Mouse (Mus musculus) kidney, postnatal 14 days (tissue): ENCODE results near the gene N4bp1.

Source experiments
- DNase-seq: peaks from one replicate; pipeline ENCODE4 v3.0.0; 2022; ENCODE audit warnings: mixed read lengths

N4bp1 gene

GRCm38 (mm10) chr8:86884489-86885463 is at the start of gene N4bp1:
TSS of gene N4bp1 (minus strand) at chr8:86885258.
- peak; percentile 95 for DNase-seq

GRCm38 (mm10) chr8:86934841-86935240 is 49.8 kb upstream of the N4bp1 start:
- DNase-seq, result no peak

- no peak for DNase-seq
Observed at GRCm38 (mm10) chr8:86934393-86934792, 49.3 kb upstream of the N4bp1 start.

- DNase-seq, result peak; percentile 31
Observed at GRCm38 (mm10) chr8:86933898-86934297, 48.8 kb upstream of the N4bp1 start.

- no peak for DNase-seq
Observed at GRCm38 (mm10) chr8:86926237-86926636, 41.2 kb upstream of the N4bp1 start.

GRCm38 (mm10) chr8:86923219-86923835 is 38.3 kb upstream of the N4bp1 start:
- no peak for DNase-seq

- no peak for DNase-seq
Observed at GRCm38 (mm10) chr8:86922673-86923072, 37.6 kb upstream of the N4bp1 start.

- DNase-seq, result no peak
Observed at GRCm38 (mm10) chr8:86922141-86922540, 37.1 kb upstream of the N4bp1 start.

- no peak for DNase-seq
Observed at GRCm38 (mm10) chr8:86920996-86921395, 35.9 kb upstream of the N4bp1 start.

- DNase-seq, result no peak
Observed at GRCm38 (mm10) chr8:86920455-86920854, 35.4 kb upstream of the N4bp1 start.

GRCm38 (mm10) chr8:86920024-86920423 is 35.0 kb upstream of the N4bp1 start:
- DNase-seq, result no peak

GRCm38 (mm10) chr8:86919262-86919661 is 34.2 kb upstream of the N4bp1 start:
- DNase-seq, result no peak

- DNase-seq, result no peak
Observed at GRCm38 (mm10) chr8:86918093-86918492, 33.0 kb upstream of the N4bp1 start.

GRCm38 (mm10) chr8:86917689-86918088 is 32.6 kb upstream of the N4bp1 start:
- no peak for DNase-seq

GRCm38 (mm10) chr8:86916369-86916768 is 31.3 kb upstream of the N4bp1 start:
- DNase-seq, result no peak

- DNase-seq, result no peak
Observed at GRCm38 (mm10) chr8:86911136-86911535, 26.1 kb upstream of the N4bp1 start.

- no peak for DNase-seq
Observed at GRCm38 (mm10) chr8:86910250-86910649, 25.2 kb upstream of the N4bp1 start.

GRCm38 (mm10) chr8:86908536-86908935 is 23.5 kb upstream of the N4bp1 start:
- DNase-seq, result peak; percentile 82

GRCm38 (mm10) chr8:86904911-86905310 is 19.9 kb upstream of the N4bp1 start:
- no peak for DNase-seq

GRCm38 (mm10) chr8:86903104-86903503 is 18.0 kb upstream of the N4bp1 start:
- DNase-seq, result peak; percentile 90

GRCm38 (mm10) chr8:86902656-86903055 is 17.6 kb upstream of the N4bp1 start:
- no peak for DNase-seq

GRCm38 (mm10) chr8:86901972-86902371 is 16.9 kb upstream of the N4bp1 start:
- peak; percentile 79 for DNase-seq

GRCm38 (mm10) chr8:86897726-86898419 is 12.8 kb upstream of the N4bp1 start:
- DNase-seq, result no peak
